Mouse (Mus musculus): ENCODE measurements around the gene Olfr829.
"Not testable (repeated sequence)": the region's sequence is repeated elsewhere in the genome, so short reads cannot be mapped to it uniquely, and the experiment has no call there.

The Olfr829 gene

GRCm38 (mm10) chr9:18854633-18855032 lies at the start of gene Olfr829:
TSS of gene Olfr829 (plus strand) at chr9:18854933.
- DNase-seq (ENCODE audit: low read depth), result no peak

GRCm38 (mm10) chr9:18819426-18819825 lies 35.3 kb upstream of the Olfr829 start, which contains the start of gene Olfr828:
TSS of gene Olfr828 (minus strand) at chr9:18819526.
- no peak for DNase-seq (ENCODE audit: low read depth)

GRCm38 (mm10) chr9:18874393-18874792 lies 19.7 kb downstream of the Olfr829 start, which contains the start of gene Olfr830:
TSS of gene Olfr830 (plus strand) at chr9:18874693.
- DNase-seq (ENCODE audit: low read depth), result no peak

DNA sequence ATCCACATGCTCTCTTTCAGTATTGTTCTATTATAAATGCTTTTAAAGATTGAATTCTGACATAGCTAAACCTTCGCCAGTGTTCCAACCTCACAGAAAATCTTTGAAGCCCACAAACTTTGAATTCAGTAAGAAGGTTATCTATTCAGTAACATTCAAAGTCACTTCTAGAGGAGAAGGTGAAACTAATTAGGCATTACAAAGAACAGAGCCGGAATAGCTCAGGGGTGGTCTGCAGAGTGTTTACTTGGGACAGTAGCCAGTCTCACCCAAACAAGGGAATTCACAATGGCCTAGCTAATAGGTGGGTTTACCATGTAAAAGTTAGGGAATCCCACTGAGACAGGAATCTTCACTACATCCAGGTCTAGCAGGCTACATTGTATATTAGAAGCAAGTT lies 53.0 kb downstream of the Olfr829 start:
- not testable (repeated sequence) for DNase-seq (ENCODE audit: low read depth)
